Mouse (Mus musculus) kidney, postnatal 0 days (tissue): ENCODE results near the gene Tcl1. TPM values are rescaled to one million over a fixed set of nuclear protein-coding genes. Genes with fewer than 3 reads are reported as not detected.

Experiments
- ATAC-seq: fragments of 200-750 bp; cut with Nextera tagmentation; replicated peaks from 2 replicates; pipeline ENCODE4 v1.8.0; 2017; ENCODE audit warnings: low read depth, moderate number of reproducible peaks, moderate TSS enrichment, moderate library complexity; ENCODE audit not compliant: low FRiP score
- DNase-seq: peaks from one replicate; pipeline ENCODE4 v3.0.0-alpha.2; 2016; ENCODE audit warnings: low spot score
- H3K27ac ChIP-seq: fragments of 300-500 bp; sonication (generic); 2 replicates; pipeline ENCODE4 v1.5.1; 2014; ENCODE audit warnings: mild to moderate bottlenecking
- H3K27me3 ChIP-seq: fragments of 300-500 bp; sonication (generic); 2 replicates; pipeline ENCODE4 v1.6.1; 2014; ENCODE audit warnings: low read length, mixed read lengths; ENCODE audit not compliant: insufficient read depth
- H3K36me3 ChIP-seq: fragments of 300-500 bp; sonication (generic); 2 replicates; pipeline ENCODE4 v1.6.1; 2014; ENCODE audit warnings: low read length, mixed read lengths; ENCODE audit not compliant: insufficient read depth
- H3K4me1 ChIP-seq: fragments of 300-500 bp; sonication (generic); replicated peaks from 2 replicates; pipeline ENCODE4 v1.6.1; 2014; ENCODE audit warnings: antibody characterized with exemption, low read length, mixed read lengths; ENCODE audit not compliant: insufficient read depth
- H3K4me2 ChIP-seq: fragments of 300-500 bp; sonication (generic); 2 replicates; pipeline ENCODE4 v1.6.1; 2014; ENCODE audit warnings: mild to moderate bottlenecking, low read length, moderate library complexity, mixed read lengths
- H3K4me3 ChIP-seq: fragments of 300-500 bp; sonication (generic); replicated peaks from 2 replicates; pipeline ENCODE4 v1.5.1; 2014; ENCODE audit warnings: low read depth, low read length
- H3K9ac ChIP-seq: fragments of 300-500 bp; sonication (generic); 2 replicates; pipeline ENCODE4 v1.6.1; 2014; ENCODE audit warnings: low read depth, low read length
- H3K9me3 ChIP-seq: fragments of 300-500 bp; sonication (generic); replicated peaks from 2 replicates; pipeline ENCODE4 v1.6.1; 2016; ENCODE audit warnings: low read length, inconsistent platforms, mixed read lengths
- CTCF ChIP-seq: IDR thresholded peaks from 2 replicates; pipeline ENCODE4 v1.5.1; 2016; ENCODE audit warnings: antibody characterized with exemption, low read depth, mild to moderate bottlenecking, moderate library complexity
- WGBS: fragments of 180-500 bp; shearing (Covaris S2); extraction: QIAGEN DNeasy Blood & Tissue Kit; methylation state at CpG from one replicate; pipeline ENCODE4 v1.1.7; 2014; 5-methylcytosine and 5-hydroxymethylcytosine counted together
- polyA plus RNA-seq: library from polyadenylated mRNA; unstranded; fragments of >200 nt; fragmentation: Nextera tagmentation; extraction: Ambion mirVana; gene quantifications from 2 replicates; pipeline ENCODE4 v1.2.1, GENCODE M21; 2015

Tcl1 gene
- not detected in 2 replicates for polyA plus RNA-seq

DNA sequence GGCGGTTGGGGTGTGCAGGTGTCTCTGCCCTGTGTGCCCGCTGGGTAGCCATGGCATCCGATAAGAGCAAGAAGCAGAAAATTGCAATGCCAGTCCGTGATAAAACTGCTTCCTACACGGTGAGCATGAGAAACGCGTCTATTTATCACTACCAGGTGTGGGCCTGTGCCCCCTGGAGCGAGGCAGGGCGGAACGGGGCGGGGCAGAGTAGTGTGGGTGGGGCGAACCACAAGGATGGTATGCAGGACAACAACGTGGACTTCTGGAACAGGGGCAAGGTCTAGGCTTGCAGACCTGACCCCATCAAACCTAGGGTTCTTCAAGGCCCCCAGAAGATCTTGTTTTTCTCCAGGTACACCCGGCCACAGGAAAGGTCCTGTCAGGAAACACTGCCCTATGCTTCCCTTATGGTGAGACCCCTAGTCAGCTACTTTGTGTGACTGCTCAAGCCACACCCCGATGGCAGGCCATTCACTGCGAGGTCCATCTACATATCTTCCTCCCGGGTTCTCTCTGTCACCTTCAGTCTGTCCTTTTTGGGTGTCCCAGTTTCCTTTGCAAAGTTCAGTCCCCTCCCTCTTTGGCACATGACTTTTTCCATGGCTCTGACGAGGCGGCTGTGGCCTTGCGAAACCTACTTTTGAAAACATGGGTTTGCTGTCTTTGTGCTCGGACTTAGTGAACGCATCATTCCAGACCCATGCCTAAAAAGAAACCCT lies at the start of gene Tcl1:
Gene Tcl1, minus strand, starts transcription at position 193 of the 719 bp plus-strand sequence.
- Histone ChIP-seq H3K27ac (no peak within 1 kb of the TSS), H3K9me3 (no peaks in the 10 kb centered on the region), H3K4me1 (no peaks in the 10 kb centered on the region), H3K27me3 (no peaks in the 10 kb centered on the region), H3K9ac (no peak within 1 kb of the TSS), H3K36me3 (no peaks in the 10 kb centered on the region), H3K4me3 (no peak within 1 kb of the TSS), H3K4me2 (no peak within 1 kb of the TSS)
- TF ChIP-seq CTCF, result no peak
- no peak for DNase-seq
- no peak for ATAC-seq
- 91% methylated on average over 22 of the region's 22 CpGs for WGBS

DNA sequence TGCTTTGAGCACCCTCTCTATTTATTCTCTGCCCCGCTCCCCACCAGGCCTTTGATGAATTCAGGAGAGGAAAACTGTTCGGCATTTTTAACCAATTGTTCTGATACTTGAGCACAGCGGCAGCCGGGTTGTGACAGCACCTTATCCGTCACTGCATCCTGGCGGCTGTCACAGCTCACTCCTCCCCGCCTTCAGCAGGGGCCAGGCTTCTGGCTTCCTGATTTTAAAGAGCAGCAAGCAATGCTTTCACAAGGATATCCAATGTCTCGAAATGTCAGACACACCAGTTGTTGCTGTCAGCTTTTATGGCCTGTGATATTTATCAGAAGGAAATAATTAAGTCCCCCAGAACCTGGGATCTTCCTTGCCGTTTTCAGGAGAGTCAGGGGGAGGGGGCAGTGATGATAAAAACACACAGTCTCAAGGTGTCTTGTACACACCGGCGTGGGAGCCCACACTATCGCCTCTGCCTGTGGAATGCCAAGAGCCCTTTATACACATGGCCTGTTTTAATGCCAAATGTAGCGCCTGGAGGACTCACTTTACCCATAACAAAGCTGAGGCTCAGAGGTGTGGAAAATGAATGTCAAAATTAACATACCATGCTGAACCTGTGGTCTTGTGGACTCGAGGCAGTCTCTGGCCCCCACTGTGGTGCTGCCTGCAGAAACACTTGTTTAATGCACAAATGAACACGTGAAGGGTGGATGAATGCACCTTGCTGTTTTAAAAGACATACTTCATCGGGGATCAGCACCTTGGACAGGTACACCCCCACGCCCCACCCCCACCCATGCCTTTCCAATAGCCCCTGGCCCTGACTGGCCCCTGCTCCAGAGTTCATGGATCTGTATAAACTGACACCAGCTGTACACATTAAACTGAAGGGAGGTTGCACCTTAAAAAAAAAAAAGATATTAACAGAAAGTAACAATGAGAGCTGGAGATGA lies 48.7 kb upstream of the Tcl1 start:
- no peaks in the 10 kb centered on the region for H3K27me3 ChIP-seq
- no peak overlapping the region for H3K27ac ChIP-seq
- no peak for TF ChIP-seq CTCF
- H3K4me2 ChIP-seq, result no peak overlapping the region
- DNase-seq, result peak; percentile 72
- no peak for ATAC-seq
- no peaks in the 10 kb centered on the region for H3K36me3 ChIP-seq
- no peaks in the 10 kb centered on the region for H3K9me3 ChIP-seq
- 26% methylated on average over 17 of the region's 17 CpGs for WGBS
- no peak overlapping the region for H3K9ac ChIP-seq
- H3K4me3 ChIP-seq, result no peak overlapping the region
- H3K4me1 ChIP-seq, result no peaks in the 10 kb centered on the region

DNA sequence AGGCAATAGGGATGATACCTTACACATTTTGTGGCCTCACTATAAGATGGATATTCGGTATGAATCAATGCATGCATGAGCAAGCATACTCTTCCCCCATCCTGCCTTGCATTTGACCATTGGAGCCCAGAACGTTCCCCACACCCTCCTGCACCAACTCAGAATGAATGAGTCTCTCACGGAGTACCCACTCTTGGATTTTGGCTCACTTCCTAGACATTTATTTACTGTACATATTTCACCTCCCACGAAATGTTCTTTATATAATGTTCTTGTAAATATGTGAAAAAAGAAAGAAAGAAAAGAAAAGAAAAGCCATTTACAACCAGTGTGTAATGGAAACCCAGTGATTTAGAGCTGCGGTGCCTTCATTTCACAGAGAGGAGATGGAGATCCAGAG lies 44.5 kb upstream of the Tcl1 start:
- no peak for DNase-seq
- no peak overlapping the region for H3K4me3 ChIP-seq
- H3K9me3 ChIP-seq, result no peaks in the 10 kb centered on the region
- no peaks in the 10 kb centered on the region for H3K4me1 ChIP-seq
- H3K4me2 ChIP-seq, result no peak overlapping the region
- no peak overlapping the region for H3K9ac ChIP-seq
- WGBS, result 79% methylated on average over 5 of the region's 5 CpGs
- no peaks in the 10 kb centered on the region for H3K27me3 ChIP-seq
- ATAC-seq, result no peak
- no peak for TF ChIP-seq CTCF
- no peak overlapping the region for H3K27ac ChIP-seq
- H3K36me3 ChIP-seq, result no peaks in the 10 kb centered on the region

DNA sequence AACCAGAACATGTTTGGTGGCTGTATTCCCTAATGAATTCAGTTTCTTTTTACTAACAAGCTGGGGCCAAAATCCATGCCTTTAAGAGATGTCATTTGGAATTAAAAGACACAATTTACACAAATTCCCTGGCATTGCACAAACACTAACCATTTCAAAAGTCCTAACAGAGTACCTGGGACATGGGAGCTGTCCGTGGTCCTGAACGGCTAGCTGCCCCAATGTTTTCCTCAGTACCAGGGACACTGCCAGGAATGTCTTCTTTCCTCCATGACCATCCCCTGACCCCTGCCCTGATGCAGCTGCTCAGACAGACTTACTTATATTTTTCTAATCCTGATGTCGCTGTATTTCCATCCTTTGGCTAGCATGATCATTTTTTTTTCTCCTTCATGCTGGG lies 43.5 kb upstream of the Tcl1 start:
- no peak for TF ChIP-seq CTCF
- H3K27me3 ChIP-seq, result no peaks in the 10 kb centered on the region
- no peak overlapping the region for H3K4me3 ChIP-seq
- no peaks in the 10 kb centered on the region for H3K9me3 ChIP-seq
- H3K4me2 ChIP-seq, result no peak overlapping the region
- H3K27ac ChIP-seq, result no peak overlapping the region
- H3K4me1 ChIP-seq, result no peaks in the 10 kb centered on the region
- DNase-seq (peak; percentile 77), ATAC-seq (no peak)
- H3K36me3 ChIP-seq, result no peaks in the 10 kb centered on the region
- WGBS, result 4% methylated on average over 3 of the region's 3 CpGs
- no peak overlapping the region for H3K9ac ChIP-seq

DNA sequence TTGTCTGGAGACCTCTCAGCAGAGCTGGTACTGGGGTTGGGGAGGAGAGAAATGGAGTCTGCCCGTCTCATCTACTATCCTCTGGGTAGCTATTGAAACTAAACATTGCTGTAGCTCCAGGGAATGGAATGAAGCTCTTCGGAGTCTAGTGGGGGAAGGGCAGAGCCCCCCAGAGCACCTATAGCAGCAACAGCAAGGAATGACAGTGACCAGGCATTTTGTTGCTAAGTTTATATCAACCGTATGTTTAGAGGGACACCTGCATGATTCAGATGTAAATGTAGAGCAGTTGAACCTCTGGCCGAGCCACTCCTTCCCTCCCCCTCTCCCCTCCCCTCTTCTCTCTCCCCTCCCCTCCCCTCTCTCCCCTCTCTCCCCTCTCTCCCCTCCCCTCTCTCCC lies 36.6 kb upstream of the Tcl1 start:
- Histone ChIP-seq H3K4me1 (no peaks in the 10 kb centered on the region), H3K36me3 (no peaks in the 10 kb centered on the region), H3K27me3 (no peaks in the 10 kb centered on the region), H3K9me3 (no peaks in the 10 kb centered on the region), H3K4me2 (no peak overlapping the region), H3K27ac (no peak overlapping the region), H3K9ac (no peak overlapping the region), H3K4me3 (no peak overlapping the region)
- 34% methylated on average over 4 of the region's 4 CpGs for WGBS
- ATAC-seq (no peak), DNase-seq (no peak)
- no peak for TF ChIP-seq CTCF

DNA sequence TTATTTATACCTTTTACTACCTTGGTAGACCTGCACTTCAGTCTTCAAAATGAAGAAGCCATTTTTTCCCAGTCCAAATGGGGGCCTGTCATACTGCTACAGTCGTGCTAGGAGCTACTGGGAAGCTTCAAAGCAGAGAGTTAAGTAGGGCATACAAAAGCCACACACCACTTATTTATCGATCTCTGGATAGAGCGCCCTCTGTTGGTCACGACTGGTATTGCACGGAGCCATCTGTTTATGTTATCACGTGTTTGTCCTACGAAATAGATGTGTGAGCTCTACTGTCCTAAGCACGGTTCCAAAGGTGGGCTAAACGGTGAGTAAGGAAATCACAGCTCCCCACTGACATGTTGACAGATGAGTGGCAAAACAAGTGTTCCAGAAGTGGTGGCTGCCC lies 36.2 kb upstream of the Tcl1 start:
- Histone ChIP-seq H3K36me3 (no peaks in the 10 kb centered on the region), H3K4me1 (no peaks in the 10 kb centered on the region), H3K27me3 (no peaks in the 10 kb centered on the region), H3K4me3 (no peak overlapping the region), H3K9me3 (no peaks in the 10 kb centered on the region), H3K9ac (no peak overlapping the region), H3K4me2 (no peak overlapping the region), H3K27ac (no peak overlapping the region)
- TF ChIP-seq CTCF, result peak; percentile 60
- 10% methylated on average over 9 of the region's 9 CpGs for WGBS
- DNase-seq (no peak), ATAC-seq (no peak)
